Mouse (Mus musculus): ENCODE results near the gene Dop1a. TPM values are rescaled to one million over a fixed set of nuclear protein-coding genes. Genes with fewer than 3 reads are reported as not detected.
A peak's percentile ranks its signal among the peaks of the same experiment; 100 is the strongest.

Dop1a gene
- polyA plus RNA-seq (2012; ENCODE audit: insufficient read depth, low replicate concordance): 2.9 and 4.4 TPM in 2 replicates

- Histone ChIP-seq H3K36me3 (replicated peaks; ENCODE audit: low read length) (peaks cover 3% of the 10 kb centered on the region), H3K4me1 (peaks cover 42% of the 10 kb centered on the region), H3K27me3 (replicated peaks) (no peaks in the 10 kb centered on the region), H3K4me3 (replicated peaks) (peak within 1 kb of the TSS; percentile 95), H3K9me3 (no peaks in the 10 kb centered on the region)
- no peak; the same call in 1 of the 2 replicates for TF ChIP-seq FLI1 (IDR thresholded peaks at IDR 0.05; ENCODE audit: low read length)
- no peak for TF ChIP-seq GATA1 (IDR thresholded peaks at IDR 0.05; ENCODE audit: borderline replicate concordance, low read length)
Measured at GRCm38 (mm10) chr9:86466990-86467870, at the start of gene Dop1a. Dop1a (plus strand) TSS chr9:86467154.

GRCm38 (mm10) chr9:86417971-86418370, 49.0 kb upstream of the Dop1a start:
- no peak overlapping the region for H3K4me3 ChIP-seq (replicated peaks)
- H3K9me3 ChIP-seq: no peaks in the 10 kb centered on the region
- no peaks in the 10 kb centered on the region for H3K36me3 ChIP-seq (replicated peaks; ENCODE audit: low read length)
- H3K4me1 ChIP-seq: no peaks in the 10 kb centered on the region
- TF ChIP-seq FLI1 (IDR thresholded peaks at IDR 0.05; ENCODE audit: low read length): no peak
- TF ChIP-seq GATA1 (IDR thresholded peaks at IDR 0.05; ENCODE audit: borderline replicate concordance, low read length): no peak
- H3K27me3 ChIP-seq (replicated peaks): no peaks in the 10 kb centered on the region

GRCm38 (mm10) chr9:86419366-86419765, 47.6 kb upstream of the Dop1a start:
- Histone ChIP-seq H3K9me3 (no peaks in the 10 kb centered on the region), H3K36me3 (replicated peaks; ENCODE audit: low read length) (no peaks in the 10 kb centered on the region), H3K4me3 (replicated peaks) (no peak overlapping the region), H3K4me1 (no peaks in the 10 kb centered on the region), H3K27me3 (replicated peaks) (no peaks in the 10 kb centered on the region)
- no peak for TF ChIP-seq GATA1 (IDR thresholded peaks at IDR 0.05; ENCODE audit: borderline replicate concordance, low read length)

DNA sequence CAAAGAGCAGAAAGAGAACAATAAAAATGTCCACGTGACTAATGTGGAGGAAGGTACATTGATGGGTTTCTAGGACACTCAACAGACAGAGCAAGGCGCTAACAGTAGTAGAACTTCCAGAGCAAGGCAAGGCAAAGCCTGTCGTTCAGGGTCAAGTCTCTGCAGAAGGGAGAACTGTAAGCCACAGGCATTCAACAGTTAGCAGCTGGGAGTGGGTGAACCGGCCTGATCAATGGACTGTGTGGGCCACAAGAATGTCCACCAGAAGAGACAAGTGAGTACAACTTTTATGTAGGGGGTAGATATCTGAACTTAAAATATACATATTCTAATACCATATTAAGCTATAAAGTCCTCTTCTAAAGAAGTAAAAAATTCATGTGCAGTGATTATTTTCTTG, 43.6 kb upstream of the Dop1a start:
- no peaks in the 10 kb centered on the region for H3K9me3 ChIP-seq
- TF ChIP-seq FLI1 (IDR thresholded peaks at IDR 0.05; ENCODE audit: low read length) (no peak), GATA1 (IDR thresholded peaks at IDR 0.05; ENCODE audit: borderline replicate concordance, low read length) (no peak)
- no peak overlapping the region for H3K4me3 ChIP-seq (replicated peaks)
- H3K4me1 ChIP-seq: no peaks in the 10 kb centered on the region
- H3K27me3 ChIP-seq (replicated peaks): no peaks in the 10 kb centered on the region
- no peaks in the 10 kb centered on the region for H3K36me3 ChIP-seq (replicated peaks; ENCODE audit: low read length)

DNA sequence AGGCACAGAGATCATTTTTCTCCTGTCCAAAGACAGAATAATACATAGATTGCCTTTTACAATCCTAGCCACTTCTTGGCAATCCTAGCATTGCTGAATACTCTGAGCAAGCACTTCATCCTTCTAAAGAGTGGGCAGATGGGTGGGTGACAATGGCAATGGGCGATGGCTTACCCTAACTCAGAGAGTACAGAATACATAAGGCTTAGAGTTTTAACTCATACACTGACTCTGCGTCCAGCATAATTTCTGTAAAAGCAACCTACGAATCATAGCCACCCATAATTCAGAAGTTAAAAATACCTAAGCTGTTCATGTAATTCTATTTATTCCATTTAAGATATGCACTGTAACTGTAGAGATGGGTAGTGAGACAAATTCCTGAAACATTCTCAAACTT, 31.4 kb upstream of the Dop1a start:
- TF ChIP-seq FLI1 (IDR thresholded peaks at IDR 0.05; ENCODE audit: low read length) (no peak), GATA1 (IDR thresholded peaks at IDR 0.05; ENCODE audit: borderline replicate concordance, low read length) (no peak)
- no peak overlapping the region for H3K4me3 ChIP-seq (replicated peaks)
- no peaks in the 10 kb centered on the region for H3K4me1 ChIP-seq
- no peaks in the 10 kb centered on the region for H3K9me3 ChIP-seq
- H3K27me3 ChIP-seq (replicated peaks): no peaks in the 10 kb centered on the region
- H3K36me3 ChIP-seq (replicated peaks; ENCODE audit: low read length): no peaks in the 10 kb centered on the region

DNA sequence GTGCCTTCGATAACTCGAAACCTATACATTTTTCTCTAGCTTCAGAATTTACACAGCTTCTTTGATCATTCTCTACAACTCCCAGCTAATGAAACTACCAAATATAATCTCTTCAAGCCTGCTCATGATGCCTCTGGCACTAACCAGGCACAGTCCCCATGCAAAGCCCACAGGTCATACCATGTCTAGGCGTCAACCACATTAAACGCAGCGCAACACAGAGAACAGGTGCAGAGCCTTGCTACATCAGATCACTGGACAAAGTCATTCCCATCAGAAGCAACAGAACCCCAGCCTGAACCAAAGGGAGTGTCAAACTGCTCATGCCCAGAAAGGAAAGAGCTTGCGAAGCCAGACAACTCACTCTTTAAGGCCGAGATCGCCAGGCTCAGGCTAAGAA, 30.3 kb upstream of the Dop1a start:
- Histone ChIP-seq H3K4me1 (no peaks in the 10 kb centered on the region), H3K9me3 (no peaks in the 10 kb centered on the region), H3K27me3 (replicated peaks) (no peaks in the 10 kb centered on the region), H3K4me3 (replicated peaks) (no peak overlapping the region), H3K36me3 (replicated peaks; ENCODE audit: low read length) (no peaks in the 10 kb centered on the region)
- no peak for TF ChIP-seq GATA1 (IDR thresholded peaks at IDR 0.05; ENCODE audit: borderline replicate concordance, low read length)

DNA sequence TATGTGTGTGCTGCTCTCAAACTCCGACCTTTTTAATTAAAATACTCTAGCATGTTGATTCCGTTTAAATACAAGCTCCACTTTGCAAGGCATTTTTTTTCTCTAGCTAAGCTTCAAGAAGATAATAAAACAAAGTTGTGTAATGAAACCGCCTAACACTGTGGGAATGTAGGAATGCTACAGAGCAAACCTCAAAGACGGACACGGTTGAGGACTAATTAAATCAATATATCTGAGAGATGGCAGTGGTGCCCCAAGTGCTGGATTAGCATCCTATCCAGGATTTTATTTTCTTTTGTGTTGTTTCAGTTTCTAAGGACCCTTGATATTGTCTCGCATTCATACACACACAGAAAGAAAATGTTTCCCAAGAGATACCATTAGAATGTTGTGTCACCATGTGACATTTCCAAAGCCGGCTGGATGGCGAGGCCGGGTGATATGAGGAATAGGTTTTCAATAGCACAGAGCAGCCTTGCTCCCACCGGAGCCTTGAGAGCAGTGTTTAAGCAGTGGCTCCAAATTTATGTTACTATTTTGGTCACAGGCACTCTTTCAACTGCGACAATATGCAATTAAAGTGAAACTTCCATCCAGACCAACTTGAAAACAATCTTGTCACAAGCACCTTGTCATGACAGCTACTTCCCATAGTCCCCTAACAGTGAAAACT, 28.5 kb upstream of the Dop1a start:
- Histone ChIP-seq H3K27me3 (replicated peaks) (no peaks in the 10 kb centered on the region), H3K36me3 (replicated peaks; ENCODE audit: low read length) (no peaks in the 10 kb centered on the region), H3K4me1 (no peaks in the 10 kb centered on the region), H3K4me3 (replicated peaks) (no peak overlapping the region), H3K9me3 (no peaks in the 10 kb centered on the region)
- TF ChIP-seq GATA1 (IDR thresholded peaks at IDR 0.05; ENCODE audit: borderline replicate concordance, low read length) (no peak), FLI1 (IDR thresholded peaks at IDR 0.05; ENCODE audit: low read length) (no peak)

DNA sequence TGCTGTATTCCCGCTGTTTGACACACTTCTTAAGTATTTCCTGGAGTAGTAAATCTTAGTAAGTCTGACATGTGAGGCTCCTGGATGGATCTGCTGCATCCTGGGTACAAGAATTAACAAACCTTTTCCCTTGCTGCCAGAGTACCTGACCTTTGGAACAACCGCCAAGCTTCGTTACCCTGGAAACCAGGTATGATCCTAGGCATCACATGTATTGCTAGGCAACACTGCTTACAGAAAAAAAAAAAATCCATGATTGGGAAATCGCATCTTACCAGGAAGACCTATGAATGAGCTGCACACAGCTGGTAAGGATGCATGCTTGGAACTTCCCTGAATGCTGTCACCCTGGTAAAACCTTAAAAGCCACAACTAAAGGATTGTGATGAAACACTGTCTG, 24.7 kb upstream of the Dop1a start:
- Histone ChIP-seq H3K36me3 (replicated peaks; ENCODE audit: low read length) (no peaks in the 10 kb centered on the region), H3K4me3 (replicated peaks) (no peak overlapping the region), H3K9me3 (no peaks in the 10 kb centered on the region), H3K27me3 (replicated peaks) (no peaks in the 10 kb centered on the region), H3K4me1 (no peaks in the 10 kb centered on the region; the same call in 1 of the 2 replicates)
- TF ChIP-seq FLI1 (IDR thresholded peaks at IDR 0.05; ENCODE audit: low read length) (no peak), GATA1 (IDR thresholded peaks at IDR 0.05; ENCODE audit: borderline replicate concordance, low read length) (no peak)

DNA sequence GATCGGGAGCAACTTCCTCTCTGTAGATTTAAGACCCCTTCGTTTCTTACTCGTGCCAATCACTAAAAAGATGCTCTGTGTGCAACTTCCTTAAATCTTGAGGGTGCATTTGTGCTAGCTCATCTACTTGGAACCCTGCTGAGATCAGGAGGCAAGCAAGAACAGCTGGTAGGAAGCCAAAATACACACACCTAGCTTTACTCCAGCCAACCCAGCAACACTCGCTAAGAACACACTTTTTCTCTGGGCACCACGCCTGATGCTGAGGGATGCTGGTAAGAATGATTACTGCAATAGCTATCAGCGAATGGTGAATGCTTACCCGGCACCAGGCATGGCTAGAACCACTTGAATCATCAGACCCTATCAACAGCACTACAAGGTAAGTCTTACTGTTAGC, 20.1 kb upstream of the Dop1a start:
- Histone ChIP-seq H3K4me1 (peaks cover 9% of the 10 kb centered on the region), H3K27me3 (replicated peaks) (no peaks in the 10 kb centered on the region), H3K36me3 (replicated peaks; ENCODE audit: low read length) (no peaks in the 10 kb centered on the region), H3K9me3 (no peaks in the 10 kb centered on the region), H3K4me3 (replicated peaks) (no peak overlapping the region)
- TF ChIP-seq FLI1 (IDR thresholded peaks at IDR 0.05; ENCODE audit: low read length) (no peak), GATA1 (IDR thresholded peaks at IDR 0.05; ENCODE audit: borderline replicate concordance, low read length) (no peak)

- Histone ChIP-seq H3K36me3 (replicated peaks; ENCODE audit: low read length) (no peaks in the 10 kb centered on the region), H3K9me3 (no peaks in the 10 kb centered on the region), H3K4me1 (peaks cover 11% of the 10 kb centered on the region), H3K4me3 (replicated peaks) (no peak overlapping the region), H3K27me3 (replicated peaks) (no peaks in the 10 kb centered on the region)
- no peak for TF ChIP-seq FLI1 (IDR thresholded peaks at IDR 0.05; ENCODE audit: low read length)
- TF ChIP-seq GATA1 (IDR thresholded peaks at IDR 0.05; ENCODE audit: borderline replicate concordance, low read length): no peak
Measured at GRCm38 (mm10) chr9:86447431-86447830, 19.5 kb upstream of the Dop1a start.

Measured in megakaryocyte, embryonic 14.5 days (primary cell).